Mouse (Mus musculus) heart, adult 8-10 months (tissue): ENCODE data around the gene Entpd2. TPM values are rescaled to one million over a fixed set of nuclear protein-coding genes. Genes with fewer than 3 reads are reported as not detected.
A peak's percentile ranks its signal among the peaks of the same experiment; 100 is the strongest.

ENCODE experiments used
- DNase-seq: peaks from one replicate; pipeline ENCODE4 v3.0.0; 2022; ENCODE audit warnings: low spot score
- total RNA-seq, 4 experiments: library from RNA; stranded (reverse); gene quantifications; 2 replicates each; pipeline ENCODE4 v1.2.4; 2022

The Entpd2 gene
- total RNA-seq, result 10 to 100 TPM; 11.6 to 14.4 (median 12.6) TPM

- DNase-seq, result no peak
These were observed at the start of gene Entpd2 for GRCm38 (mm10) chr2:25395721-25396596. Entpd2 (plus strand) TSS chr2:25395874.

GRCm38 (mm10) chr2:25348162-25348561 lies 47.5 kb upstream of the Entpd2 start:
- DNase-seq, result no peak

- DNase-seq, result no peak
These were observed 46.2 kb upstream of the Entpd2 start for GRCm38 (mm10) chr2:25349499-25349898.

GRCm38 (mm10) chr2:25350701-25351100 lies 45.0 kb upstream of the Entpd2 start:
- no peak for DNase-seq

- DNase-seq, result no peak
These were observed 41.5 kb upstream of the Entpd2 start for GRCm38 (mm10) chr2:25354211-25354610.

- DNase-seq, result no peak
These were observed 40.1 kb upstream of the Entpd2 start for GRCm38 (mm10) chr2:25355419-25356066.

- DNase-seq, result peak; percentile 81
These were observed 39.2 kb upstream of the Entpd2 start, which contains the start of gene Dpp7 for GRCm38 (mm10) chr2:25356208-25357079. Dpp7 (minus strand) TSS chr2:25356359.

GRCm38 (mm10) chr2:25359848-25360247 lies 35.8 kb upstream of the Entpd2 start:
- no peak for DNase-seq

- DNase-seq, result no peak
These were observed 32.0 kb upstream of the Entpd2 start for GRCm38 (mm10) chr2:25363478-25364178.

GRCm38 (mm10) chr2:25364313-25364712 lies 31.4 kb upstream of the Entpd2 start:
- DNase-seq, result no peak

GRCm38 (mm10) chr2:25364761-25365090 lies 30.9 kb upstream of the Entpd2 start:
- DNase-seq, result no peak

- DNase-seq, result peak; percentile 78
These were observed 30.4 kb upstream of the Entpd2 start, which contains the start of gene Uap1l1 for GRCm38 (mm10) chr2:25365091-25365761. Uap1l1 (minus strand) TSS chr2:25365682.

- no peak for DNase-seq
These were observed 25.7 kb upstream of the Entpd2 start for GRCm38 (mm10) chr2:25369996-25370395.

- DNase-seq, result peak; percentile 88
These were observed 23.7 kb upstream of the Entpd2 start, which contains the start of gene Sapcd2 for GRCm38 (mm10) chr2:25371764-25372643. Sapcd2 (plus strand) TSS chr2:25372321.

GRCm38 (mm10) chr2:25372644-25373391 lies 22.9 kb upstream of the Entpd2 start:
- no peak for DNase-seq

GRCm38 (mm10) chr2:25373431-25373830 lies 22.2 kb upstream of the Entpd2 start:
- DNase-seq, result no peak

GRCm38 (mm10) chr2:25376589-25376988 lies 19.1 kb upstream of the Entpd2 start:
- peak; percentile 41 for DNase-seq

- no peak for DNase-seq
These were observed 11.2 kb upstream of the Entpd2 start for GRCm38 (mm10) chr2:25384492-25384891.

GRCm38 (mm10) chr2:25391266-25391665 lies 4.4 kb upstream of the Entpd2 start:
- DNase-seq, result no peak
